Mouse (Mus musculus): ENCODE measurements around the gene Tcn2. TPM values are rescaled to one million over a fixed set of nuclear protein-coding genes. Genes with fewer than 3 reads are reported as not detected.
A peak's percentile ranks its signal among the peaks of the same experiment; 100 is the strongest.
"Not testable (repeated sequence)": the region's sequence is repeated elsewhere in the genome, so short reads cannot be mapped to it uniquely, and the experiment has no call there.

Tcn2 gene
- polyA plus RNA-seq, 1 experiment from 2014 or later: 14.8 TPM

DNA sequence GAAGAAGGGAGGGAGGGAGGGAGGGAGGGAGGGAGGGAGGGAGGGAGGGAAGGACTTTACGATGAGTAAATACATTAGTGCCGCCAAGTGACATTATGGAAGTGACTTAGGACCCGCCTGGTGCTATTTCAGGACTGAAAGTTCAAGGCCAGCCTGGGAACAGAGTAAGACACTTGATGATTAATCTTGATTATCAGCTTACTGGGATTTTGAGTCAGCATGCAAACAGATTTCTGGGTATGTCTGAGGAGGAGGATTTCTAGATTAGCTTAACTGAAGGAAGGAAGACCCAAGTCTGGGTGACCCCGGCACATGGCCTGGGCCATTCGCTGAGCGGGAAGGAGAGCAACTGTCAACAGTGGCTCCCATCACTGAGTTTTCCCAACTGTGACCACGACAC, 11.5 kb downstream of the Tcn2 start:
- no peak overlapping the region for H3K27ac ChIP-seq (ENCODE audit: low read length)
- H3K27me3 ChIP-seq (replicated peaks; ENCODE audit: control insufficient read depth, insufficient read depth, low read length): no peaks in the 10 kb centered on the region
- no peak overlapping the region for H3K4me3 ChIP-seq (replicated peaks; ENCODE audit: low read length)
- no peaks in the 10 kb centered on the region for H3K4me1 ChIP-seq (replicated peaks; ENCODE audit: control insufficient read depth, insufficient read depth, low read length)
- no peak overlapping the region for H3K4me2 ChIP-seq (ENCODE audit: low read length)
- 88% methylated on average over 7 of the region's 7 CpGs for WGBS
- ATAC-seq: no peak
- H3K9ac ChIP-seq (replicated peaks; ENCODE audit: low read depth, low read length): no peak overlapping the region
- H3K9me3 ChIP-seq (ENCODE audit: control insufficient read depth, low read length): no peaks in the 10 kb centered on the region
- no peaks in the 10 kb centered on the region for H3K36me3 ChIP-seq (ENCODE audit: control insufficient read depth, insufficient read depth)

DNA sequence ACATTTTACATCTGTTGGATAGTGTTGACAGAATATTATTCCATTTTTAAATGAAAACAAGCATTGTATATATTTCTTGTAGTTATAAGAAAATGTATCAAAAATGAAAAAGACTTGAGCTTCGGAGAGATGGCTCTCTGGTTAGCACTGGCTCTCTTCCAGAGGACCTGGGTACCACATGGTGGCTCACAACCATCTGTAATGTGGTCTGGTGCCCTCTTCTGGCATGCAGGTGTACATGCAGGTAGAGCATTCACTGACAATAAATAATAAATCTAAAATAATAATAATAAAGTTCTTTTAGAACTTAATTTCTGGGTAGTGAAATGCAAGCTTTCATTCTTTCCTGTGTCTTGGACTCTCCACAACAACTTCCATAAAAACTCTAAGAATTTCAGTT, 13.2 kb downstream of the Tcn2 start:
- Histone ChIP-seq H3K27ac (ENCODE audit: low read length) (no peak overlapping the region), H3K4me2 (ENCODE audit: low read length) (no peak overlapping the region), H3K9me3 (ENCODE audit: control insufficient read depth, low read length) (no peaks in the 10 kb centered on the region), H3K4me3 (replicated peaks; ENCODE audit: low read length) (no peak overlapping the region), H3K27me3 (replicated peaks; ENCODE audit: control insufficient read depth, insufficient read depth, low read length) (no peaks in the 10 kb centered on the region), H3K4me1 (replicated peaks; ENCODE audit: control insufficient read depth, insufficient read depth, low read length) (peaks cover 2% of the 10 kb centered on the region; the same call in 1 of the 2 replicates), H3K36me3 (ENCODE audit: control insufficient read depth, insufficient read depth) (no peaks in the 10 kb centered on the region), H3K9ac (replicated peaks; ENCODE audit: low read depth, low read length) (no peak overlapping the region)
- ATAC-seq: no peak
- WGBS: 42% methylated on average over 1 of the region's 1 CpGs

GRCm38 (mm10) chr11:3914109-3914840, 17.7 kb downstream of the Tcn2 start, which contains the start of gene Slc35e4:
Gene Slc35e4, minus strand, starts transcription at chr11:3914664.
- H3K4me1 ChIP-seq (replicated peaks; ENCODE audit: control insufficient read depth, insufficient read depth, low read length): peaks cover 38% of the 10 kb centered on the region
- WGBS: 0% methylated on average over 27 of the region's 28 CpGs
- peak within 1 kb of the TSS; percentile 97 for H3K4me2 ChIP-seq (ENCODE audit: low read length)

DNA sequence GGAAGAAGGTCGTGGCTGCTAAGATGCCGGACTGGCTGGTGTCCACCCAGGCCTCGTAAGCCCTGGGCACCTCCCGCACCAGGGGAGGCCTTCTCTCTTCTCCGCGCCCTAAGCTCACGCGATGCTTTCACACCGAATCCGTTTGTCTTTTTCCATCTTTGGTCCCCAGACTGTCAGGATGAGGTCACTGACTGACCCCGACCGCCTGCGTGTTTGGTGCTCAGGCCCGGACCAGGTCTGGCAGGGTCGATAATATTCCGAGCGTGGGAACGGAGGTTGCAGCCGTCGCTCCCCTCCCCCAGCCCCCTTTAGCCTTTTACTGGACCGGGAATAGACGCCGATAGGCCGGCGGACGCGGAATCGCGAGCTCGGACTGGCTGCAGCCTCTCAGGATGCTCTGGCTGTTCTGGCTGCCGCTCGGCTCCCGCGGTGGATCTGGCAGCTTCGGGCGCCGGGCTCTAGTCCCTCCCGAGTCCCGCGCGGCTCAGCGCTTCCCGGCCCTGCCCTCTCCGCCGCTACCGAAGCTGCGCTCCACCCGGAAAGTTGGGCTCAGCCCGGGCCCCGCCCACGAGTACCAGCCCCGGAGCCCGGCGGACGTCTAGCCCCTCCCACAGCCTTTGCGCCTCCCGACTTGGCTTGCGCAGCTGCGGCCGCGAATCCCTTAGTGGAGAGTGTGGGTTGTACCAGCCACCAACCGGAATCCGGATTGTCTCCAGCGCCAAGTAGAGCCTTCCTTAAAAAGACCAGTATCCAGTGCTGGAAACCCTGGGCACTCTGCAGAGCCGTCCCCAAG, 18.4 kb downstream of the Tcn2 start:
- no peaks in the 10 kb centered on the region for H3K9me3 ChIP-seq (ENCODE audit: control insufficient read depth, low read length)
- under 1% methylated on average over 65 of the region's 65 CpGs for WGBS
- peak overlapping the region; percentile 81 for H3K9ac ChIP-seq (replicated peaks; ENCODE audit: low read depth, low read length)
- H3K4me1 ChIP-seq (replicated peaks; ENCODE audit: control insufficient read depth, insufficient read depth, low read length): peaks cover 38% of the 10 kb centered on the region
- peak; percentile 91 for ATAC-seq
- H3K4me3 ChIP-seq (replicated peaks; ENCODE audit: low read length): peak overlapping the region; percentile 74
- peak overlapping the region; percentile 97 for H3K4me2 ChIP-seq (ENCODE audit: low read length)
- no peaks in the 10 kb centered on the region for H3K36me3 ChIP-seq (ENCODE audit: control insufficient read depth, insufficient read depth)
- no peaks in the 10 kb centered on the region for H3K27me3 ChIP-seq (replicated peaks; ENCODE audit: control insufficient read depth, insufficient read depth, low read length)
- peak overlapping the region; percentile 81 for H3K27ac ChIP-seq (ENCODE audit: low read length)

More at GRCm38 (mm10) chr11:3914109-3914840, 17.7 kb downstream of the Tcn2 start, which contains the start of gene Slc35e4:
- H3K9me3 ChIP-seq (ENCODE audit: control insufficient read depth, low read length): no peaks in the 10 kb centered on the region
- no peaks in the 10 kb centered on the region for H3K27me3 ChIP-seq (replicated peaks; ENCODE audit: control insufficient read depth, insufficient read depth, low read length)
- peak within 1 kb of the TSS; percentile 81 for H3K9ac ChIP-seq (replicated peaks; ENCODE audit: low read depth, low read length)
- peak within 1 kb of the TSS; percentile 74 for H3K4me3 ChIP-seq (replicated peaks; ENCODE audit: low read length)
- H3K27ac ChIP-seq (ENCODE audit: low read length): peak within 1 kb of the TSS; percentile 81
- peak; percentile 66 for ATAC-seq
- H3K36me3 ChIP-seq (ENCODE audit: control insufficient read depth, insufficient read depth): no peaks in the 10 kb centered on the region

DNA sequence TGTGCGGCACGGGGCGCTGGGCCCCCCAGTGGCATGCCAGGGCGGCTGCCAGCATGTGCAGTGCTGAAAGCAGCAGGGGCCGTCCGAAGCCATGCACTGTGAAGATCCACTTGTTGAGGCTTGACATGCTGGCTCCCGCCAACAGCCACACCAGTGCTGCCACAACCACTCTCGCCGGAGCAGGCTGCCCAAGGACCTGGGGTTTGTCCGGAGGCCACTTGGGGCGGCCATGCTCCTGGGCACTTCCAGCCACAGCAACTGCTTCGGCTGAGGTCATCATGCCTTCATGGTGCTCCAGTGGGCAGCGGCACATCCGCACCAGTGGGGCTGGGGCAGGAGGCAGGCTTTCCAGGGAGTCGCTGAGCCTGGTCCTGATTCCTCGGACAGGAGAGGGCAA, 19.1 kb downstream of the Tcn2 start:
- Histone ChIP-seq H3K36me3 (ENCODE audit: control insufficient read depth, insufficient read depth) (no peaks in the 10 kb centered on the region), H3K4me1 (replicated peaks; ENCODE audit: control insufficient read depth, insufficient read depth, low read length) (peaks cover 38% of the 10 kb centered on the region)
- ATAC-seq: no peak

GRCm38 (mm10) chr11:3912100-3912874, 19.7 kb downstream of the Tcn2 start:
- Histone ChIP-seq H3K4me2 (ENCODE audit: low read length) (peak overlapping the region; percentile 97), H3K27ac (ENCODE audit: low read length) (no peak overlapping the region; the same call in 1 of the 2 replicates), H3K4me3 (replicated peaks; ENCODE audit: low read length) (peak overlapping the region; percentile 74), H3K4me1 (replicated peaks; ENCODE audit: control insufficient read depth, insufficient read depth, low read length) (peaks cover 38% of the 10 kb centered on the region), H3K36me3 (ENCODE audit: control insufficient read depth, insufficient read depth) (no peaks in the 10 kb centered on the region), H3K9me3 (ENCODE audit: control insufficient read depth, low read length) (no peaks in the 10 kb centered on the region), H3K9ac (replicated peaks; ENCODE audit: low read depth, low read length) (peak overlapping the region; percentile 81), H3K27me3 (replicated peaks; ENCODE audit: control insufficient read depth, insufficient read depth, low read length) (no peaks in the 10 kb centered on the region)
- 7% methylated on average over 19 of the region's 19 CpGs for WGBS
- ATAC-seq: 0 out of 2 replicates have a peak, but pooled peaks have one; percentile 9

More for the DNA sequence above, 19.1 kb downstream of the Tcn2 start:
- under 1% methylated on average over 16 of the region's 16 CpGs for WGBS
- no peak overlapping the region; the same call in 1 of the 2 replicates for H3K27ac ChIP-seq (ENCODE audit: low read length)
- H3K4me2 ChIP-seq (ENCODE audit: low read length): peak overlapping the region; percentile 97
- H3K9ac ChIP-seq (replicated peaks; ENCODE audit: low read depth, low read length): peak overlapping the region; percentile 81
- H3K27me3 ChIP-seq (replicated peaks; ENCODE audit: control insufficient read depth, insufficient read depth, low read length): no peaks in the 10 kb centered on the region
- H3K9me3 ChIP-seq (ENCODE audit: control insufficient read depth, low read length): no peaks in the 10 kb centered on the region
- peak overlapping the region; percentile 74 for H3K4me3 ChIP-seq (replicated peaks; ENCODE audit: low read length)

- ATAC-seq; H3K9me3 ChIP-seq (ENCODE audit: control insufficient read depth, low read length); H3K9ac ChIP-seq (replicated peaks; ENCODE audit: low read depth, low read length); H3K36me3 ChIP-seq (ENCODE audit: control insufficient read depth, insufficient read depth); H3K27me3 ChIP-seq (replicated peaks; ENCODE audit: control insufficient read depth, insufficient read depth, low read length); H3K4me3 ChIP-seq (replicated peaks; ENCODE audit: low read length); H3K27ac ChIP-seq (ENCODE audit: low read length): not testable (repeated sequence)
- peak overlapping the region; percentile 97 for H3K4me2 ChIP-seq (ENCODE audit: low read length)
- WGBS: 87% methylated on average over 6 of the region's 6 CpGs
- peaks cover 38% of the 10 kb centered on the region for H3K4me1 ChIP-seq (replicated peaks; ENCODE audit: control insufficient read depth, insufficient read depth, low read length)
Measured at GRCm38 (mm10) chr11:3911440-3911839, 20.5 kb downstream of the Tcn2 start.

DNA sequence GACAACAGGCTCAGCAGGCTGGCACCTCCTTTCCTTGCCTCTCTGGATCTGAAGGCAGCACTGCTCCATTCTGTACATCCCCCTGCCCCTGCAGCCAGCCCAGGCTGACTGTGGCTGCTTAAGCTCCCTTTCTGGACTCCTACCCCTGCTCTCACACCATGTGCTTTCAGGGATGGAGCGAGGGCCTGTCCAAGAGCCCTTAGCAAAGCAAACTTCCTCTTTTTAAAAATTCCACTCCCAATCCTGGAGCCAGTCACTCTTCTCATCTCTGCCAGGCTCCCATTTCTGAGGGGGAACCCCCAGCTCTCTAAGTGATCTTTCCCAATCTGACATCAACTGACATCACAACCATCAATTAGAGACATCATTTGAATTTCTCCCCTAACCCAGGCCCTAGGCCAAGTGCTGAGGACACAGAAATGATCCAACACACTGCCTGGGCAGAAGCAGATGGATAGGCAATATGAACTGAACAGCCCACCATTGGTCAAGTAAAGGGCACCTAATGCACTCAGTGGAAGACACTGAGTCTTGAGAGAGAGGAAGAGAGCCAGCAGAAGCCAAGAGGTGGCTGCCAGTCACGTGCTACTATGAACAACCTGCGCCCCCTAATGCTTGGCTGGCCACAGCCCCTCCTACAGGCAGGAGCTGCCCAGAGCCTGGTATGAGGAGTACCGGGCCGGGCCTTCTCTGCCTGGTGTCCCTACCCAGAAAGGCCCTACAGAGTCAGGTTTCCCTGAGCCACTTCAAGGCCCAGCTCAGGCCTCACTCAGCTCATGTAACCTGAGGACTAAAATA, 21.2 kb downstream of the Tcn2 start:
- WGBS: 51% methylated on average over 5 of the region's 5 CpGs
- ATAC-seq: no peak

More for the DNA sequence above, 21.2 kb downstream of the Tcn2 start:
- H3K9me3 ChIP-seq (ENCODE audit: control insufficient read depth, low read length): no peaks in the 10 kb centered on the region
- H3K4me1 ChIP-seq (replicated peaks; ENCODE audit: control insufficient read depth, insufficient read depth, low read length): peaks cover 38% of the 10 kb centered on the region
- no peak overlapping the region for H3K27ac ChIP-seq (ENCODE audit: low read length)
- H3K9ac ChIP-seq (replicated peaks; ENCODE audit: low read depth, low read length): peak overlapping the region; percentile 30
- H3K4me2 ChIP-seq (ENCODE audit: low read length): peak overlapping the region; percentile 97
- H3K27me3 ChIP-seq (replicated peaks; ENCODE audit: control insufficient read depth, insufficient read depth, low read length): no peaks in the 10 kb centered on the region
- H3K36me3 ChIP-seq (ENCODE audit: control insufficient read depth, insufficient read depth): no peaks in the 10 kb centered on the region
- H3K4me3 ChIP-seq (replicated peaks; ENCODE audit: low read length): no peak overlapping the region
